Mouse (Mus musculus) gastrocnemius, postnatal 25 days (tissue): ENCODE results near the gene Hist1h1b. TPM values are rescaled to one million over a fixed set of nuclear protein-coding genes. Genes with fewer than 3 reads are reported as not detected.
"Not testable (repeated sequence)": the region's sequence is repeated elsewhere in the genome, so short reads cannot be mapped to it uniquely, and the experiment has no call there.

ENCODE experiments used
- DNase-seq: peaks from one replicate; pipeline ENCODE4 v3.0.0; 2022
- total RNA-seq, 2 experiments: library from RNA; stranded (reverse); gene quantifications; 1 replicate in 1 of 2; 2 replicates in 1 of 2; pipeline ENCODE4 v1.2.3; 2021

The Hist1h1b gene
- total RNA-seq, 2 experiments from 2014 or later: 3.9 to 9.2 TPM

- DNase-seq: not testable (repeated sequence)
Observed at GRCm38 (mm10) chr13:21782361-21783254, 2.2 kb upstream of the Hist1h1b start.

DNA sequence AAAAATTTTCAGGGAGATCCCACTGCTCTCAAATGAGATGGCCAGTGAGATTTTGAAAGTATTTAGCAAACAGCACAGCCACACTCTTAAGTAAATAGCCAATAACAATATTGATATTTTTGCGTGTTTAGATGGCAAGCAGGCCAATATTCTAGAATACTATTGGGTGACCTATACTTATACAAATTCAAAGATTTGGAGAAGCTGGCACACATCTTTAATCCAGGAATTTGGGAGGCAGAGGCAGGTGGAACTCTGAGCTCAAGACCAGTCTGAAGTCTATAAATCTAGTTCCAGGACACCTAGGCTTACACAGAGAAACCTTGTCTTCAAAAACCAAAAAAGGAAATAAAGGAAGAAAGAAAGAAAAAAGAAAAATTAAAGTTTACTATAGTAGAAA is 1.2 kb upstream of the Hist1h1b start:
- DNase-seq: no peak

- DNase-seq: no peak
Observed at GRCm38 (mm10) chr13:21781021-21781555, 663 bp upstream of the Hist1h1b start.

DNA sequence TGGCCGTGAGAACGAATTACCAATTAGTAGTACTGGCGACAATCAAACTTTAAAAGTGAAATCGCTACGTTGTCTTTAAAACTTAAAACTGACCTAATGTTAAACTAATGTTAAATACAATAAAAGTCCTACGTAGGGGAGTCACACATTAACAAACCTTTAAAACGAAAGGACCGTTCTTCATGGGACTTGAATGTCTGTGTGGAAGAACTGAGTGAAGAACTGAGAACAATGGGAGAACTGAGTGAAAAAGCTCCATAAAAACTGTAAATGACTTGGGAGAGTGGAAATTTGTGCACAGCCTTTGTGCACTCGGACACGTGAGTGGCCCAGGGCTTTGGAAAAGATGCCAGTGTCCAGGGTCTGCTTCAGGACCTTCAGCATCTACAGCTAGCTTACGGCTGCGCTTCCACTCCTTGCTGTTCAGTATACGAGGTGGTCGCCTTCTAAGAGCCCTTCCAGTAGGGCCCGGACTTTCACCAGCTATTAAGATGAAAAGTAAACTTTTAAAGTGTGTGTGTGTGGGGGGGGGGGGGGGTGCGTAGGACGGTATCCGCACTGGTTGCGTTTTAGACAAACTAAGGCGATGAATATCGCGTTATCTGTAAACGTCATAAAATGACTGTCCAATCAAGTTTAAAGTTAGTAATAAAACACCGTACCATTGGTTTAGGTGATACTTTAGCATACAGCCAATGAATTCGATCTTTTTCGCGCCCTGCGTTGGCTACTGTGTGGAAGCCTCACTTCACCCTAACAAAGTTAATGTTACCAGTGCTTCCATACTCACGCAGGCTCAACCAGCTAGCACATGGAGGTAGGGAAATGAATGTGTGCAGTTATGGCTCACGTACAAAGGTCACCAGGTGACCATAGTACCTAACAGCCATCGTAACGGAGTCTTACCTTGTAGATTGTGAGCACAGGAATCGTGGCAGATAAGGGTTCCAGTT is 1.3 kb downstream of the Hist1h1b start:
- peak; percentile 50 for DNase-seq

DNA sequence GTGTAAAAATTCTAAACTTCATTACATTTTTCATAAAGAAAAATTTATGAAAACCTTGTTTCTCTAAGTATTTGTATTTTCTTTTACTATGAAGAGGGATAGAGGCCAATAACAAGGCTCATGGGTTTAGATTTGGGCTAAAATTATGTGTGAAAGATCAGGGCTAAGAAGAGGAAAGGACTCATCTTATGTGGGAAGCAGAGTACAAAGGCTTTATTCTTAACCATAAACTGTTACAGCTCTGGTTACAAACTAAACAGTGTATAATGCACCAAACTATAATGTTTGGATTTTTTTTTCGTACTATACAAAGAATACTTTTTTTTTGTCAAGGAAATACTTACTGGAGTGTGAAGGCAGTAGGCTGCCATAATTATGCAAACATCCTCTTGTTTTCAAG is 24.7 kb downstream of the Hist1h1b start:
- DNase-seq: no peak

GRCm38 (mm10) chr13:21754294-21755001 is 26.0 kb downstream of the Hist1h1b start:
- not testable (repeated sequence) for DNase-seq

- DNase-seq: peak; percentile 46
Observed at GRCm38 (mm10) chr13:21753524-21754285, 26.7 kb downstream of the Hist1h1b start, which contains the start of the genes Hist1h2ak and Hist1h2bn. TSS of gene Hist1h2ak (minus strand) at chr13:21753827. TSS of gene Hist1h2bn (plus strand) at chr13:21754123.

DNA sequence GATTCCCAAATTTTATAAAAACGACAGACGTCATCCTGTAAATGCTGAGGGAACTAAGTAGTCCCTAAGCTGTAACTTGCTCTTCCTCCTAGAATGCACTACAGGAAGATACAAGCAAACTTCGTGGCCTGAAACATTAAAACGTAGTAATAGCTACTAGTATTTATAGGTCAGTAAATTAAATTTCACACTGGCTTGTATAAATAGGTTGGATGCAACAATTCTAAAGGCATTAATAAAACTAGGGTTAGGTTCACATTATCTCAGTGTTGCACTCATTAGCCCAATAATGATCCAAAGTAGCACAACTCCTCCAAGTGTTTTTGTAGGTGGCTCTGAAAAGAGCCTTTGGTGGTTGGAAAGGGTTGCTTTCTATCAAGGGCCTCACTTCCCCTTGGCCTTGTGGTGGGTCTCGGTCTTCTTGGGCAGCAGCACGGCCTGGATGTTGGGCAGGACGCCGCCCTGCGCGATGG is 27.3 kb downstream of the Hist1h1b start:
- no peak for DNase-seq

DNA sequence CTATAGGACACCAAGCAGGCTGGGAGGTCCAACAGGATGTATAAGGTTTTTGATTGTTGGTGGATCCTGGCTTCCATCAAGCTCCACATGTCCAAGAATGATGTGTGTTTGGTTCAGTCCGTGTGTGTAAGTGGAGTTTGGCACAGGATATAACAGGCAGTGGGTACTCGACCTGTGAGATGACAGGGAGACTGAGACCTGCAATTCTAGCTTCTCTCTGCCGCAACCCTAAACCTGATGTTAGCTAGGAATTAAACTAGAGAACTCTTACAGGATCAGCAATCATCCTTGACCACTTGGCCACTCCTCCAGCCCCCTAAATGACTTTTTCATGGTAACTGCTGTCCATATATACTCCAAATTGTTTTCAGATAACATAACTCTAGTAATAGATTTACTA is 28.1 kb downstream of the Hist1h1b start:
- no peak for DNase-seq

DNA sequence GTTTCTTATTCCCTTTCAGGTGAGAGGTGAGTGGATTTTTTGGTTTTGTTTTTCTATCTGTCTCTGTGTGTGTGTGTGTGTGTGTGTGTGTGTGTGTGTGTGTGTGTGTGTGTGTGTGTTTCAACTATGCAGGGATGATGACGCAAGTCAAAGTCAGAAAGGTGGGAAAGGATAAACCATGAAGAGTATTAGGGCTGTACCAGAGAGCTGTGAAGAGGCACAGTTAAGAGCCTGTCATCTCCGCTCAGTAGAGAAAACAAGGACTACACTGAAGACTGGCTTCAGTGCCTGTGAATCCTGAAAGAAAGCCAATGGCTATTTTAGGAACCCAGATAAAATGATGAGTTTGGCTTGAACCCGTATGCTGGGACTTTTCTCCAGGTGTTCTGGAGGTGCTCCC is 28.6 kb downstream of the Hist1h1b start:
- DNase-seq: no peak

GRCm38 (mm10) chr13:21751417-21751816 is 29.0 kb downstream of the Hist1h1b start:
- no peak for DNase-seq

DNA sequence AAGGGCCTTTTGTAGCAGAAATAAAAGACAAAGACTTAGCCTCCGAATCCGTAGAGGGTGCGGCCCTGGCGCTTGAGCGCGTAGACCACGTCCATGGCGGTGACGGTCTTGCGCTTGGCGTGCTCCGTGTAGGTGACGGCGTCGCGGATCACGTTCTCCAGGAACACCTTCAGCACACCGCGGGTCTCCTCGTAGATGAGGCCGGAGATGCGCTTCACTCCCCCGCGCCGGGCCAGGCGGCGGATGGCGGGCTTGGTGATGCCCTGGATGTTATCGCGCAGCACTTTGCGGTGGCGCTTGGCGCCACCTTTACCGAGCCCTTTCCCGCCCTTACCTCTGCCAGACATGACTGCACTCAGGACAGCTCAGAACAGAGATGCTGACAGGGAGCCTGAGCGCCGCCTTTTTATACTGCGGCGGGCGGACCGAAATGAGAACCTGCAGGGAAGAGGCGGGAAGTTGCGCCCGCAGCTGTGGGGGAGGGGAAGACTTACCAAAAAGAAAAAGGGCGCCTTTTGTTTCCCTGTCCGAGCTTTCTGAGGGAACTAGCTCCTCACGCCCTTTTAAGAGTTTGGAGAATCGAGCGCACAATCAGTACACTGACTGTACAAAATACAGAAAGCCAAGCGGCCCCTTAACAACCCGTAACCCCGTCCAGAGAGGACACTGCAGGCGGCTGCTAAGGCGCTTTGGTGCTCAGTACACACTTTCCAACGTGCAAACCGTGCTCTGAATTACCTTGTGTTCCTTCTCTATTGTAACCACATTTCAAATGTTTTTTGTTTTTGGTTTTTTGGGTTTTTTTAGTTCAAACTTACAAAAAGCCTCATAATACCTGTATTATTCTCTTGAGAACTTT is 30.0 kb downstream of the Hist1h1b start, which contains the start of gene Hist1h4k:
TSS of gene Hist1h4k (minus strand) at position 347 of the 859 bp plus-strand sequence.
- peak; percentile 79 for DNase-seq

DNA sequence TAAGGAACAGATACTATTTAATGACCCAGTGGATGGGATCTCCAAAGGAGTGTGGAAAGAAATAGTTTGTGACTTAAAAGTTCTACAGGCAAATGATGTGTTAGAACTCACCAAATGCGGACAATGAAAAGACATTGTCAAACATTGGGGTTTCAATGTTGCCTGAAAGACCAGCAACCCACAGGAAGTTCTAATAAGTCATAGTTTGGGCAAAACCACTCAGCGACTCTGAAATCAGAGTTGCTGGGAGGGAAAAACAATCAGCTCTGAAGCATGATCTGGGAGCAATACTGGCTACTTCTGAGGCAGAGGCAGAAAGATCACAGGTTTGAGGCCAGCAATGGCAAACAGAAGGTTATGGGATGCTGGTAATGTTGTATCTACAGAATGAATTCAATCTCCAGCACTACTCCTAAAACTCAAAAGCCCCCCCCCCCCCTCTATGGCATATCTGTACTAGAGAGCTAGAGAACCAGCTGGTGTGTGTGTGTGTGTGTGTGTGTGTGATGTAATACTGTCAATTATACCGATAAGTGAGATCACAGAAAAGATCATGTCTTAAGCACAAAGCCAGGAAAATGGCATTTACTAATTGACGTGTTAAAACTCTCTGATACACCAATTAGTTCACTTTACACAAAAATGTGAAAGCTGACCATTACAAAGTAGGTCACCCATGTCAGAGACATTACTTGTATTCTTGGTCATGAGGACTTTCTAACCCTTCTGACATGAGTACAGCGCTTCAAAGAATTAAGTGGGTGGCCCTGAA is 30.9 kb downstream of the Hist1h1b start:
- no peak for DNase-seq

DNA sequence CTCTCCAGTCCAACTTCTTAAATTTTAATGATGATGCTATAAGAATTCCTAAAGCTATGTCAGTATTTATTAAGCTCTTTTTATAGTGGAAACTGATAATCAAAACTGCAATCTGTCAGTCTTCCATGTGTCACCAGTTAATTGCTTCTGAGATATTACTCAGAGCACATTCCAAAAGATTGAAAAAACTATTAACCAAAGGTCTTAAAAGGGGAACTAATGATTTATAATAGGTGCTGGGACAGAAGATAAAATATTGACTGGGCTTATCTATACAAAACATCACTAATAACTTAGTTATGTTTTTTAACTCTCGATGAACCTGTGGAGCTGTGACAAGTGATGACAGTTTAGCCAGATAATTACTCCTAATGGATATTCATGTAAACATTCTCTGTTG is 35.4 kb downstream of the Hist1h1b start:
- no peak for DNase-seq

DNA sequence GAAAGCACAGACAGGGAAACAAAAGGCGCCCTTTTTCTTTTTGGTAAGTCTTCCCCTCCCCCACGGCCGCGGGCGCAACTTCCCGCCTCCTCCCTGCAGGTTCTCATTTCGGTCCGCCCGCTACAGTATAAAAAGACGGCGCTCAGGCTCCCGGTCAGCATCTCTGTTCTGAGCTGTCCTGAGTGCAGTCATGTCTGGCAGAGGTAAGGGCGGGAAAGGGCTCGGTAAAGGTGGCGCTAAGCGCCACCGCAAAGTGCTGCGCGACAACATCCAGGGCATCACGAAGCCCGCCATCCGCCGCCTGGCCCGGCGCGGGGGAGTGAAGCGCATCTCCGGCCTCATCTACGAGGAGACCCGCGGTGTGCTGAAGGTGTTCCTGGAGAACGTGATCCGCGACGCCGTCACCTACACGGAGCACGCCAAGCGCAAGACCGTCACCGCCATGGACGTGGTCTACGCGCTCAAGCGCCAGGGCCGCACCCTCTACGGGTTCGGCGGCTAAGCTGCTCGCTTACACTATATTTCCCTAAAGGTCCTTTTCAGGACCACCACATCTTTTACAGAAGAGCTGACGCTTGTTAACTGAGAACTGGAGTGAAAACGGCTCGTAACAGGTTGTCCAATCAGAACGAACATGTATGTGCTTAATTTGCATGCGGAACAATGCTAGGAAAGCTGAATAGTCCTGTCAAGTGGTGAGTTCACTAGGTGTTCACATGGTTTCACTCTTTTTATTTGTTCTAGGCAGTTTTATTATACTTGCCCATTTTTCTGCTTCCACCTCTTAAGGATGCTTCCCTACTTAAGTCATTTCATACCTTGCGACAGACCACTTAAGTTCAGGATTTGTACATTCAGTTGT is 45.3 kb downstream of the Hist1h1b start, which contains the start of gene Hist1h4j:
TSS of gene Hist1h4j (plus strand) at position 159 of the 862 bp plus-strand sequence.
- peak; percentile 38 for DNase-seq

- DNase-seq: peak; percentile 32
Observed at GRCm38 (mm10) chr13:21734010-21734905, 46.2 kb downstream of the Hist1h1b start.

DNA sequence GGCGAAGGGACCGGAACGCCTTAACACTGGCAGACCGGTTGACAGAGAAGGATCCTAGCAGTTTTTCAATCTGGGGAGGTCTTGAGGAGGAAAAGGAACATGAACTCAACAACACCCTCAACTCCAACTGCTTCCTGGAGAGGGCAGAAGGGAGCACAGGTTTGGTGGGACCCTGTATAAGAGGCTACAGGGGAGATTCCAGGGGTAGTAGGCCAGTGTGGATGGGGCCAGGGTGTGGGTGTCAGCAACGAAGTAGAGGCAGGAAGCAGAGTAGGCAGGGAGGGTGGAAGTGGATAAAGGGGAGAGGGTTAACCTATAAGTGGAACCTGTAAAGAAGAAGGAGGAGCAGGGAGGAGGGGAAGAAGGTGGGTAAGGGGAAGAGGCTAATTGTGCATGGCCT is 47.0 kb downstream of the Hist1h1b start:
- no peak for DNase-seq
